Mouse (Mus musculus) myocyte (in vitro differentiated cells): Measurements from ENCODE around the gene Calcoco2.

Experiments
- CEBPB ChIP-seq: IDR thresholded peaks from 2 replicates; pipeline ENCODE4 v1.6.1; 2011; ENCODE audit warnings: mild to moderate bottlenecking, moderate library complexity; ENCODE audit not compliant: poor library complexity, insufficient read depth, severe bottlenecking
- MAX ChIP-seq: IDR thresholded peaks from one replicate; pipeline ENCODE4 v1.6.1; 2011; ENCODE audit warnings: low read depth, mild to moderate bottlenecking, control low read depth
- MYOD1 ChIP-seq, 3 experiments: IDR thresholded peaks; one replicate each; pipeline ENCODE4 v1.6.1; 2011; ENCODE audit warnings: control low read depth in 2 of 3, low read depth in 2 of 3, mild to moderate bottlenecking in 2 of 3, moderate library complexity in 1 of 3; ENCODE audit not compliant: insufficient read length in 2 of 3, control insufficient read depth in 1 of 3
- POLR2A ChIP-seq: IDR thresholded peaks from one replicate; pipeline ENCODE4 v1.6.1; 2011; ENCODE audit warnings: low read depth, mild to moderate bottlenecking, control low read depth, moderate library complexity; ENCODE audit not compliant: insufficient read length
- POLR2AphosphoS2 ChIP-seq: IDR thresholded peaks from one replicate; pipeline ENCODE4 v1.6.1; 2011; ENCODE audit warnings: low read depth, control low read depth; ENCODE audit not compliant: insufficient read length
- USF1 ChIP-seq: IDR thresholded peaks from one replicate; pipeline ENCODE4 v1.6.1; 2011; ENCODE audit warnings: low read depth, mild to moderate bottlenecking, control low read depth, moderate library complexity

DNA sequence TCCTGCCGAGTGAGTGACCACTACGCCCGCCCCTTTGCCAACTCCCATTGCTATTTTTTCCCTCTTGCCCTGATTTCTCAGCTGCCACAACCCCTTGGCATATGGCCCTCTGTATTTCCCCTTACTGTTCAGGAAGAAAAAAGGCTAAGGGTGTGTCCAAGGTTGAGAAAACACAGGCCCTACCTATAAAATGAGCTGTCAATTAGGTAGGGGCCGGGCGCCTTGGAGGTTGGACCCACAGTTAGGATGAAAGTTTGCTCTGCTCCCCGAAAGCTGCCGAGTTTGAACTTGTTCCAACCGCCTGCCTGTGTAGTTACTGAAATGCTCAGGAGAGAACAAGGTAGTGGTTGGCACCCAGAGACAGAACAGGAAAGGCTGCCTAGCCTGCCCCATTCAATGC is 24.1 kb upstream of the Calcoco2 start:
- TF ChIP-seq MYOD1 (IDR thresholded peaks at IDR 0.05; ENCODE audit: control insufficient read depth in 1 of 3, insufficient read length in 2 of 3, low read depth in 2 of 3): no peak
- no peak for TF ChIP-seq POLR2A
- no peak for TF ChIP-seq MAX
- TF ChIP-seq USF1: no peak
- TF ChIP-seq POLR2AphosphoS2: no peak
- no peak for TF ChIP-seq CEBPB
